Mouse (Mus musculus) right cerebral cortex, postnatal 25 days (tissue): Measurements from ENCODE around the gene Slc35g1.
A peak's percentile ranks its signal among the peaks of the same experiment; 100 is the strongest.

Experiments
- DNase-seq: peaks from one replicate; pipeline ENCODE4 v3.0.0; 2022

Gene Slc35g1

DNA sequence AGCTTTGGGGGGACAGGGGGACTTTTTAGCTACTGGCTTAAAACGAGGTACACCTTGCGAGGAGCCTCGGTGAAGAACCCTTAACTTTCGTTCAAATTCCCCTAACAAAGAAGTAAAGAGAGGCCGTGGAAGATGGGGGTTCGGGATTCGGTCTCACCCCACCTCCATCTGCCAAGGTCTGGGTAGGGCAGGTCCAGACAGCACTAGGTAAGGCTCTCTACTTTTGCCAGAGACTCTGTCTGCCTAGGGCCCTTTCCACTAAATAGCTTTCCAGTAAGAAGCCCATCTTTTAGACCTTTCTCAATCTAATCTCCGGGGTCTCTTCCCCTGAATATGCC, 822 bp downstream of the Slc35g1 start:
- no peak for DNase-seq

- DNase-seq = no peak
These were observed 1.2 kb downstream of the Slc35g1 start for GRCm38 (mm10) chr19:38397004-38397403.

DNA sequence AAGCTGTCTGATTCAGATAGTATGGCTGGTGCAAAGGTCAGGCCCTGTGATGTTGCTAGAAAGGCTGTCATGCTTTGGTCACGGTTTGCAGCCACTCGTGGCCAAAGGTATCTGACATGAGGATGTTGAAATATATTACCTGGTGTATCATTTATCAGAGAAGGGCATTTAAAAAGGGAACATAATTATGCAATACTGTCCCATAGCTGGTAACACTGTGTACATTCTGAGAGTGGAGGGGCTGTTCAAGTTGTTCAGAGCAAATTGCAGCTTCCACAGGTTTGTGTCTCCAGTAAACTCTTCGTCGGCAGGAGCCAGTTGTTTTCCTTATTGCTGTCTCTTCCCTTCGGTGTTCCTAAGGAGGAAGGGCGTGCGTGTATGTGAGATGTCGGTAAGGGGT, 3.2 kb downstream of the Slc35g1 start:
- no peak for DNase-seq

GRCm38 (mm10) chr19:38400851-38401250, 5.1 kb downstream of the Slc35g1 start:
- no peak for DNase-seq

DNA sequence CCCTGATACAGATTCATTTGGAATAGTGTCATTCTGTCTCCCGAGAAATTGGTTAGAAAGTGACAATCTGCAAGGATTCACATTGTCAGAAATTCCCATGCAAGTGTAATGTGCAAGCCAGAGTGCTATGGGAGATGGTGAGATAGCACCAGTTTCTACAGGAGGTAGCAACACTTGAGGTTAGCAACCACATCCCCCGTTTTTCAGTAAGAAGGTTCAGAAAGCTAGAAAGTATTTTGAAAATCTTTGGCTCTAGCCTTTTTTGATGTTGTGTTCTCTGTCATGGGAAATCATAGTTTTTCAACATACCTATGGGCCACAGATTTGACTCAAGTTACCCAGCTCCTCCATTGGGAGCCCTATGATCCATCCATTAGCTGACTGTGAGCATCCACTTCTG, 5.6 kb downstream of the Slc35g1 start:
- DNase-seq = no peak

DNA sequence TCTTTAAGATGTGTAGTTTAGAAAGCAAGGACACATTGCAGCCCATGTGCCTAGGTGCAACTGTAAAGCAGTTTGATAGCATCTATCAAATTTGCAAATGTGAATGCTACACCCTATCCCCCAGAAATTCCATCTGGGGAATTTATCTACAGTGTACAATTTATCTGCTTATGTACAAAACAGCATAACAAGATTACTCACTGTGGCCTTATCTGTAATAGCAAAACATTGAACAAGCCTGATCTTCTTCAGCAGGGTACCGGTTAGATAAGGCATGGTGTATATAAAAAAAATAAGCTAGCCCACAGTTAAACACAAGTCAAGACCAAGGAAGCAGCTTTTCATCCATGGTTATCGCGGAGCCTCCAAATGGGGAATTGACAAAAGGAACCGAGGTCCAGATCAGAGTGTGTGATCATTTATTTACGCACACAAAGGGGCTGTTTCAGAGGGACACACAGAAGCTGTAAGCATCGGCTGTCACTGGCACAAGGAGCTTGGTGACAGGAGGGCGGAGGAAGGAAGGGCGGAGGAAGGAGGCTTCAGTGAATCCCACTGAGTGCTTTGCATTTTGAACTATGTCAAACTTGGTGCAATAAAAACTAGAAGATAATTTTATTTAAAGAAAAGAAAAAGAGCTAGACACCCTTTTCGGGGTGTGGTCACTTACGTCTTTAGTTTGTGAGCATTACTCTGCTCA, 14.7 kb downstream of the Slc35g1 start:
- DNase-seq = no peak

GRCm38 (mm10) chr19:38413861-38414260, 18.1 kb downstream of the Slc35g1 start:
- no peak for DNase-seq

GRCm38 (mm10) chr19:38418819-38419423, 23.1 kb downstream of the Slc35g1 start:
- DNase-seq = no peak

DNA sequence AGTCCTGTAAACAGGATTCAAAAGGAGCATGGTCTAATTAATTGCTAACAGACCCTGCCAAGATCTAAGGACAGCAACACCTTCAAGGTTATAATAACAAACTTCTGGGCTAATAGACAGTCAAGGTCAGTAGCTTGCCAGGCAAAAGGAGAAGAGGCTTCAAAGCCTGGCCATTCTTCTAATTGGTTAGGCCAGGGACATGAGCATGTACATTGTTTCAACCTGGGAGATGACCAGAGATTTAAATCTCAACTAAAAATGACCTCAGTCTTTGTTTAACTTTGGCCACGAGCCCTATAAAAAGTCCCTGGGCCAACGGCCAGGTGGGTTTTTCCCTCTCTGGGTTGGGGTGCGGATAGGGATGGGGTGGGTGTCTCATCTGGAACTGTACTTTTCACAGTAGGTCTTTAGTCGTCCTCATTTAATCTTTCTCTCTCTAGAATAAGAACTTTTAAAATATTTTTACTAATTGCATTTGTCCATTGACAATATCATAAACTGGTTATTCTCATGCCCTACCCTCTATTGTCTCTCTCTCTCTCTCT, 25.0 kb downstream of the Slc35g1 start:
- DNase-seq = no peak

GRCm38 (mm10) chr19:38421436-38421835, 25.7 kb downstream of the Slc35g1 start:
- no peak for DNase-seq

DNA sequence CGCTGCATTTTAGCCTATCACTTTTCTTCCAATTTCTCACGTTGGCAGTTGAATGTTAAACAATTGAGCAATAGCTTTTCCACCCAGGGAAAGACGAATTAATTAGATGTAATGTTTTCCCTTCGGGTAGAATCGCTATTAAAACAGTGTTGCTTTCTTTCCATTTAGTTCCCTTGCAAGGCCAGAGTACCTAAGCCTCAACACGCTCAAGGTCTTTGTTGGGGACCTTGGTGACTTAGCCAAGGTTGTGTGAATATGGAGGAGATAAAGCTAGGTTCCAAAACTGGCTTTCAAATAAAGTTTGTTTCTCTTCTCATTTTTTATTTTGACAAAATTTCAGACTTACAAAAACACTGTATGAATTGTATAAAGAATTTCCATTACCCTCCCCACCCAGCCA, 27.1 kb downstream of the Slc35g1 start:
- no peak for DNase-seq

GRCm38 (mm10) chr19:38423884-38424283, 28.1 kb downstream of the Slc35g1 start:
- no peak for DNase-seq

- DNase-seq = no peak
These were observed 28.8 kb downstream of the Slc35g1 start for GRCm38 (mm10) chr19:38424581-38424980.

- DNase-seq = no peak
These were observed 33.5 kb downstream of the Slc35g1 start for GRCm38 (mm10) chr19:38429269-38429668.

DNA sequence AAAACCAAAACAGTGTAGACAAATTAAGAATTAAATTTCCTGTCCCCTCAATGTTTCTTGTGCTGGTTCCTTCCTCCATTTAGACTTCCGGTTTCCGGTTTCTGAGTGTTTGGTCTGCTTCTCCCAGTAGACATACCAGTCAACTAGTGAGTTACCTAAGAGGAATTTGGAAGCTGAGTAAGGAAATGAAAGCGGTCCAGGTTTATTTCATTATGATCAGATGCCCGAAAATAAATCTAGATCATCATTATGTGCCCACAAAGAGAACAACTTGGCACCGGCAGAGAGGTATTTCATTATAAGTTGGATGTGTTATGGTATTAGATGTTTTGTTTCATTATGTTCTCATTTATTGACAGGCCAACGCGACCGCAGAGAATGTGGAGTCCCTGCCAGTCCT, 34.7 kb downstream of the Slc35g1 start:
- DNase-seq = no peak

DNA sequence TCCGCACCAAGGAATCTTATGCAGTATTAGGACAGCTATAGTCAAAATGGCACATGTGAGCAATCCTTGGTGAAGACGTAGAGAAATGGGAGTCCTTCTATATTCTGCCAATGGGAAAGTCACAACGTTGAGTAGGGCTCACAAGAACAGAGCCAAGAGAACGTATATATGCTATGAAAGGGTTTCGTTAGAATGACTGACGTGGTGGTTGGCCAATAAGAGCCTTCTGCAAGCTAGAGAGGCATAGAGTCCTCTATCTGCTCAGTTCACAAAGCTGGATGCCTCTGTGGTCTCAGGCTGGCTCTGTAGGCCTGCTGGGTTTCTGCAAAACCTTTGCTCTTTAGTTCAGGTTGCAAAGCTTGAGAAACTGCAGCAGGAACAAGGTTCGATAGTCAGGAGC, 35.5 kb downstream of the Slc35g1 start:
- DNase-seq = no peak

- no peak for DNase-seq
These were observed 36.2 kb downstream of the Slc35g1 start for GRCm38 (mm10) chr19:38432021-38432420.

DNA sequence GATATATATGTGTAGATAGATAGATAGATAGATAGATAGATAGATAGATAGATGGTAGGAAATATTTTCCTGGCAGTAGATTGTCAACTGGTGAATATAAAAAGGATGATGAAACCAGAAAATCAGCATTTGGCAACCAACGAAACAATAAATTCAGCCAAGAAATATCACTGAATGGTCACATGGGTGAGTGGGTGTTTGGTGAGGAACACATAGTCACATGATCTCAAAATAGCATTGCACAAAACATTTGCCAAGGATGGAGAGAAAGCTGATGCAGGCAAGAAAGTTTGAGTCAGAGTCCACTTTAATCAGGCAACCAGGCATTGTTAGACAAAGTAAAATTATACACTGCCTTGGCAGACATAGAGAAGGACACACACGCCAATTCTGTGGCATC, 37.6 kb downstream of the Slc35g1 start:
- DNase-seq = no peak

GRCm38 (mm10) chr19:38435221-38435620, 39.4 kb downstream of the Slc35g1 start:
- DNase-seq = peak; percentile 15

DNA sequence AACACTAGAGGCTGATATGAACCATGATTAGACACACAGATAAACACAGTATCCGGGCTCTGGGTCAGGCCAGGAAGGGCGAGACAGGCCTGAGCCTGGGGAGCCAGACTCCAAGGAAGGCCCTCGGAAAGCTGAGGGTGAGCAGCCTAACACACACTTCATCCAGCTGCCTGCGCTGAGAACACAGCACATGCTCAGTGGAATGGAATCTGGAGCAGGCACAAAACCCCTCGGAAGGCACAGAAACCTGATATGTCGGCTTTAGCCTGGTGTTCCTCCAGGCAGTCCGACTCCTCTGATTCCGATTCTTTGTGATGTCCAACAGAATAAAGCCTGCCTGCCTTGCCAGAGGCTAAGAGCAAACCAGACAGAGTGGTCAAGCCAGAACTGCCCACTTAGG, 46.1 kb downstream of the Slc35g1 start:
- no peak for DNase-seq

GRCm38 (mm10) chr19:38445758-38446157, 50.0 kb downstream of the Slc35g1 start:
- no peak for DNase-seq
